Mouse (Mus musculus): ENCODE results near the gene Oas3. TPM values are rescaled to one million over a fixed set of nuclear protein-coding genes. Genes with fewer than 3 reads are reported as not detected.

The Oas3 gene
- total RNA-seq, 1 experiment from 2014 or later, result 8.3 TPM

GRCm38 (mm10) chr5:120711416-120711815 lies 66.0 kb downstream of the Oas3 start:
- no peak for ATAC-seq (replicated peaks; ENCODE audit: insufficient number of reproducible peaks, low FRiP score, low TSS enrichment, poor library complexity, severe bottlenecking)

GRCm38 (mm10) chr5:120710826-120711248 lies 66.6 kb downstream of the Oas3 start:
- ATAC-seq (replicated peaks; ENCODE audit: insufficient number of reproducible peaks, low FRiP score, low TSS enrichment, poor library complexity, severe bottlenecking), result no peak

- ATAC-seq (replicated peaks; ENCODE audit: insufficient number of reproducible peaks, low FRiP score, low TSS enrichment, poor library complexity, severe bottlenecking), result no peak
Observed at GRCm38 (mm10) chr5:120710161-120710825, 67.2 kb downstream of the Oas3 start.

DNA sequence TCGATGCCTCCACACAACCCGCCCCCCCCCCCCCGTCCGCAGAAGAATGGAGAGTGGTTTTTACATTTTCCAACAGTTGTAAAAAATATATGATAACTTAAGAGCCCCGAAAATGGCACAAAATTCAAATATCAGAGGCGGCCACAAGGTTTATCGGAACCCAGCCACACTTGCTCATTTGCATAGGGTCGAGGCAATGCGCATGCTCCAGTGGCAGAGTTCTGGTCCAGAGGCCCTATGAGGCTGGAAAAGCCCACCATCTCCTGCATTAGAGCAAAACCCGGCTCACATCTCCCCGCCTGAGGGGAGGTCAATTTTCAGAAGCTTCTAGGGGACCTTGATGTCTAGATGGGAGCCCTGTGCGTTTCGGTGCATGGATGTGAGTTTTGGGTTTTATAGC lies 70.5 kb downstream of the Oas3 start:
- no peak for ATAC-seq (replicated peaks; ENCODE audit: insufficient number of reproducible peaks, low FRiP score, low TSS enrichment, poor library complexity, severe bottlenecking)

DNA sequence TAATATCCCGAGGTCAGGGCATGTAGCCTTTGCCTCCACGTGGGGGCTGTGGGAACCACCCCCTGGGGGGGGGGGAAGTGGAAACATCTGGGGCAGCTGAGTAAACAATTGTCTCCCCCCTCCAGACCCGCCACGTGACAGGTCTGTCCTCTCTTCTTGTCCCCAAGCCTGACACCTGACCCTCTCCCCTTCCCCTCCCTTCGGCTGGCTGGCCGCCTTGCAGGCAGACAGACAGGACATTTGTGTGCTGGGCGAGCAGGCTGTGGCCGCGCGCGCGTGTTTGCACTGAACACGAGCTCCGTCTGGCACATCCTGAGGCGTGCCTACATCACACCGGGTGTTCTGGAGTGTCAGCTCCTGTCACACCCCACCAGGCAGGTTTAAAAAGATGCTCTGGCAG lies 70.9 kb downstream of the Oas3 start:
- ATAC-seq (replicated peaks; ENCODE audit: insufficient number of reproducible peaks, low FRiP score, low TSS enrichment, poor library complexity, severe bottlenecking), result no peak

DNA sequence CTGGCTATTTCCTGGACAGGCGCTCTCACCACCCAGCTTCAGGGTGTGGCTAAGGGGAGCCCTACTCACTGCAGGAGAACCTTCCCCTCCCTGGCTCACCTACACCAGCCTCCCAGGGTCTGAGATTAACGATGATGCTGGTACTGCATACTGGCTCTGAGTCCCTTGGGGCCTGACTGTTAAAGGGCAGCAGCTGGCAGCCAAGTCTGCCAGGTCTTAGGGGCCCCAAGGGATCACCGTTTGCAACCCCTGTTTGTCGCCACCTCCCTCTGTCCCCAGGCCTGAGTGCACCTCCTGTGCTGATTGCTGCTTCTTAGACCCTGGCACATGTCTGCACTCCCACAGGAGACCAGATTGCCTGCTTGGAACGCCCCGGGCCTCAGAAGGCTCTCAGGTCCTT lies 73.0 kb downstream of the Oas3 start:
- ATAC-seq (replicated peaks; ENCODE audit: insufficient number of reproducible peaks, low FRiP score, low TSS enrichment, poor library complexity, severe bottlenecking), result no peak

GRCm38 (mm10) chr5:120703660-120704059 lies 73.8 kb downstream of the Oas3 start:
- ATAC-seq (replicated peaks; ENCODE audit: insufficient number of reproducible peaks, low FRiP score, low TSS enrichment, poor library complexity, severe bottlenecking), result no peak

Other genes with a start within 250 kb of the Oas3 start
- 8.1 to 8.8 TPM (median 8.5 TPM) in 3 replicates for gene Tpcn1, start 189.0 kb downstream of the Oas3 start, total RNA-seq (2017)
- 0.57 TPM in 1 of 3 replicates, not detected in the others for gene Iqcd, start 188.6 kb downstream of the Oas3 start, total RNA-seq (2017)
- 0.43 to 4.0 TPM (median 1.1 TPM) in 3 replicates for gene Rita1, start 165.1 kb downstream of the Oas3 start, total RNA-seq (2017)
- gene Ddx54, start 164.9 kb downstream of the Oas3 start, total RNA-seq (2017), result 42.2 to 59.5 TPM (median 55.9 TPM) in 3 replicates
- not detected in 3 replicates for gene Cfap73, start 143.4 kb downstream of the Oas3 start, total RNA-seq (2017)
- 0.48 to 0.49 TPM in 2 of 3 replicates, not detected in the other for gene Rasal1, start 128.8 kb downstream of the Oas3 start, total RNA-seq (2017)
- 5.4 to 12.1 TPM (median 8.1 TPM) in 3 replicates for gene Dtx1, start 65.7 kb downstream of the Oas3 start, total RNA-seq (2017)
- gene Oas2, start 27.8 kb downstream of the Oas3 start, total RNA-seq (2017), result 2.2 to 8.7 TPM (median 5.3 TPM) in 3 replicates
- gene Oas1e, start 17.9 kb upstream of the Oas3 start, total RNA-seq (2017), result not detected in 3 replicates
- 5.0 to 10.6 TPM (median 7.6 TPM) in 3 replicates for gene Oas1c, start 34.9 kb upstream of the Oas3 start, total RNA-seq (2017)
- gene Oas1f, start 69.7 kb upstream of the Oas3 start, total RNA-seq (2017), result not detected in 3 replicates
- gene Oas1h, start 83.8 kb upstream of the Oas3 start, total RNA-seq (2017), result not detected in 3 replicates
- gene Oas1g, start 110.0 kb upstream of the Oas3 start, total RNA-seq (2017), result 2.6 to 4.9 TPM (median 3.5 TPM) in 3 replicates
- 26.0 to 35.8 TPM (median 31.2 TPM) in 3 replicates for gene Oas1a, start 129.9 kb upstream of the Oas3 start, total RNA-seq (2017)
- gene Oas1d, start 136.9 kb upstream of the Oas3 start, total RNA-seq (2017), result not detected in 3 replicates
- not detected in 3 replicates for gene Rph3a, start 232.4 kb upstream of the Oas3 start, total RNA-seq (2017)

All from monocyte, adult 5-6 weeks (primary cell).